Mouse (Mus musculus) lung, adult 2 months (tissue): Measurements from ENCODE around the gene Ring1.

Experiments used
- CTCF ChIP-seq: fragments of 200-500 bp; IDR thresholded peaks from 2 replicates; pipeline ENCODE4 v1.5.1; 2011; ENCODE audit warnings: mild to moderate bottlenecking, low read length, control low read depth; ENCODE audit not compliant: insufficient read depth
- POLR2A ChIP-seq: fragments of 200-500 bp; IDR thresholded peaks from 2 replicates; pipeline ENCODE4 v1.6.1; 2011; ENCODE audit warnings: low read depth, mild to moderate bottlenecking, control low read depth, low read length, borderline replicate concordance; ENCODE audit errors: extremely low read depth

DNA sequence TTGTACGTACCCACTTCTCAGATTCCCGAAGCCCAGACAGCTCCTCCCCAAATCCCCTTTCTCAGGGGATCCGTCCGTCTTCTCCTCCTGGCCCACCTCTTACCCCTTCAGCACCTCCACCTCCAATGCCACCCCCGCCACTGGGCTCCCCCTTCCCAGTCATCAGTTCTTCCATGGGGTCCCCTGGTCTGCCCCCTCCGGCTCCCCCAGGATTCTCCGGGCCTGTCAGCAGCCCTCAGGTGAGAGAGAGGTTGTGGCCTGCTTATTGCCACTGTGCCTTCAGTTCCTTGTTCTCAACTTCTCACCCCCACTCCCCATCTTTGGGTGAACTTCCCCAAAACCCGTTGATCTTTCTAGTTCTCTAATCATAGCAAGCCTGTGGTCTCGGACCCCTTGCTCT is 8.3 kb upstream of the Ring1 start:
- TF ChIP-seq POLR2A (no peak), CTCF (no peak)
